Mouse (Mus musculus): ENCODE data around the gene Plxna2. TPM values are rescaled to one million over a fixed set of nuclear protein-coding genes. Genes with fewer than 3 reads are reported as not detected.

The Plxna2 gene
- polyA plus RNA-seq, 1 experiment from 2014 or later, result 23.3 TPM

DNA sequence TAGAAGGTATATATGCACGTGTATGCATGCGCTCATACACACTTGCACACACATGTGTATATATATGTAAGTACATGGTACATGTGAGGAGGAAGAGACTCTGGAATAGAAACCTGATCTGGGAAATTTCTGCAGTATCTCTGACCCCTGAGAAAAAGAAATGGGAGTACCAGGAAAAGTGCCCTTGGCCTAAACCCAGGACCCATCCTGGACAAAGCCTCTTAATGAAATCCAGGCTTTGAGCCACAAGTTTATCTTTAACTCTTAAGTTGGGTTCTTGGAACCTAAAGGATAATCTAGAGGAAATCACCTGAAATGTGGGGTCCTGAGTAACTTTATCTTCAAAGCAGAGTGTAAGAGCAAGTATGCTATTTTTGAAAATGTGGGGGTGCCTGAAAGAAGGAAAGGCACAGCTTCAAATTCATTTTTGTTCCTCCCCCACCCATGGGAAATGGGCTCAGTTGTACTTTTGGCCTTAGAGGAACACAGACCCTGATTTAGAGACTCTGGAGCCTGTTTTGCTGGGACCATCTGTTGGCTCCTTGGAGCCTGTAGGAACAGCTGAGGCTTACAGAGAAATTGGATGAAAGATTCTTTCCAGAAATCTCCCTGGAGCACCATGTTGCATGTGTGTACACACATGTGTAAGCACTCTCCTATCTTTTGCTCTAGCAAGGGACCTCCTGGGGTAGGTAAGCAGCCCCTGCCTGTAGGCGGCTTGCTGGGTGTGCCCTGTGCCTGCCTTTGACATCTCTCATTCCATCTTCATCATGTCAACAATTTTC lies 57.3 kb downstream of the Plxna2 start:
- H3K9me3 ChIP-seq, result no peaks in the 10 kb centered on the region
- no peak overlapping the region for H3K27ac ChIP-seq
- WGBS, result 94% methylated on average over 3 of the region's 3 CpGs
- no peak overlapping the region for H3K4me2 ChIP-seq (replicated peaks)
- H3K36me3 ChIP-seq, result 0 out of 2 replicates have a peak, but pooled peaks cover 7% of the 10 kb centered on the region
- no peaks in the 10 kb centered on the region for H3K27me3 ChIP-seq
- H3K4me3 ChIP-seq (replicated peaks), result no peak overlapping the region
- no peak overlapping the region for H3K9ac ChIP-seq (replicated peaks)
- ATAC-seq, result no peak
- H3K4me1 ChIP-seq (replicated peaks), result peaks cover 12% of the 10 kb centered on the region; the same call in 1 of the 2 replicates

DNA sequence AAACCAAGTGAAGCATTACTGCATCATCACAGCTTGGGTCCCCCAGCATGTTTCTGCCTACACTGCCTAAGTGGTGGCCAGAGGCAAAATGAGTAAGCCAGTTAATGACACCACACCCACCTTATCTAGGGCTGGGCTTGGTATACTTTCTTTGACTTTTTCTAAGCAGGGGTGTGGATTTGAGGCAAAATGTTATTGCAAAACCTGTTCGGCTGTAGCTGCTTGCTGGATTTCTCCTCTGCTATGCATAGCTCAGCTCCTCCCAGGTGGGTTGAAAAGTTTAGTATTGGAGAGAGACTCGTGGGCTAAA lies 57.8 kb downstream of the Plxna2 start:
- WGBS, result 73% methylated on average over 2 of the region's 2 CpGs
- Histone ChIP-seq H3K4me2 (replicated peaks) (no peak overlapping the region), H3K4me1 (replicated peaks) (peaks cover 17% of the 10 kb centered on the region; the same call in 1 of the 2 replicates), H3K9ac (replicated peaks) (no peak overlapping the region), H3K4me3 (replicated peaks) (no peak overlapping the region), H3K9me3 (no peaks in the 10 kb centered on the region), H3K36me3 (0 out of 2 replicates have a peak, but pooled peaks cover 7% of the 10 kb centered on the region), H3K27ac (no peak overlapping the region), H3K27me3 (no peaks in the 10 kb centered on the region)
- no peak for ATAC-seq

DNA sequence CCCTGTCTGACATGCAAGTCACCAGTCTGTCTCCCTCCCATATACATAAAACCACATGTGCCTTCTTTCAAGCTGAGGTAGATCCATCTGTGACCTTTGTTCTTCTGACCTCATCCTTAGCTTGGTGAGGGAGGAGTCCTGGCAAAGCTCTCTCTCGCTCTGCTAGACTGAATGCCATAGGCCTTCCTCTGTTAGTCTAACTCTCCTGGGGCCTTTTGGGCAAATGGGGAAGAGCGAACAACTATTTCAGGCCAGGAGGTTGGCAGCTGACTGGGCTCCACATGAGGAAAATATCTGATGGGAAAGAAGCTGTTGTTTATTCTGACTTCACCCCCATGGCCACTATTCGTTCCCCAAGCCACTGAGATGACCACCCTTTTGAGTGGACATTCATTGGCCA lies 59.9 kb downstream of the Plxna2 start:
- Histone ChIP-seq H3K27ac (no peak overlapping the region), H3K27me3 (no peaks in the 10 kb centered on the region), H3K4me2 (replicated peaks) (no peak overlapping the region), H3K9me3 (no peaks in the 10 kb centered on the region), H3K4me1 (replicated peaks) (peaks cover 23% of the 10 kb centered on the region; the same call in 1 of the 2 replicates), H3K9ac (replicated peaks) (no peak overlapping the region), H3K4me3 (replicated peaks) (no peak overlapping the region), H3K36me3 (no peaks in the 10 kb centered on the region)
- ATAC-seq, result no peak
- 82% methylated on average over 3 of the region's 3 CpGs for WGBS

DNA sequence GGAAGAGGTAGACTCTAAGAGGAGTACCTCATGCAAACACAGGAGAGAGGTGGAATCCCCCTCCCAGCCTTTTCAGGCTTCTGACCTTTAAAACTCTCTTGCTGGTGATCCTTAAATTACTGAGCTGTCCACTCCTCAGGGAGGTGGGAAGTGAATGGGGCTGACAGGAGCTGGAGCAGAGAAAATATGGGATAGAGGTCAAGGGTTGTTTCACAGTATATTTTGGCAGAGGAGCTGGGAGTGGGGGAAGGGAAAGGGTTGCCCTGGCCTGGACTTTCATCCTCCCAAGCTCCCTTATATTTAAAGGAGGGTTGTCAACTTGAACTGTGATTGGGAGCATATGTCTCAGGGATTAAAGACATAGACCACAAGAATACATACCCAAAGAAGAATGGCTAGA lies 61.1 kb downstream of the Plxna2 start:
- no peak overlapping the region for H3K4me2 ChIP-seq (replicated peaks)
- H3K4me3 ChIP-seq (replicated peaks), result no peak overlapping the region
- ATAC-seq, result no peak
- H3K27me3 ChIP-seq, result no peaks in the 10 kb centered on the region
- H3K4me1 ChIP-seq (replicated peaks), result peaks cover 23% of the 10 kb centered on the region; the same call in 1 of the 2 replicates
- H3K27ac ChIP-seq, result no peak overlapping the region
- no peaks in the 10 kb centered on the region for H3K9me3 ChIP-seq
- H3K36me3 ChIP-seq, result no peaks in the 10 kb centered on the region
- no peak overlapping the region for H3K9ac ChIP-seq (replicated peaks)

DNA sequence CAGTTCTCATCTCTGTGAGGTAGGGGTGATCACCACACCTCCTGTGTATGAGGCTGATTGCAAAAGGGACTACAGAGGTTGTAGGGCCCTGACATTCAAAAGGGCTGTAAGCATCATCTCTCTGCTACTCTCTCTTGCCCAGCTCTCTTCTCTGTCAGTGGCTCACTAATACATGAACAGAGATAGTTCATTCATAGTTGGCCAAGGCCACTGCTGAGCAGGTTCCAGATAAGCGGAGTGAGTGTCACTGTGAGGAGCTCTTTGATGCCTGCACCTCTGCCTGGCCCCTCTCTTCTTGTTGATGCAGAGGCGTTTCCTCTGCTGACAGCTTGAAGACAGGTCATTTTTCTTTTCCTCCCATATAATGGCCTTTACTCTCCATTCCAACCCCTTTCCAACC lies 62.1 kb downstream of the Plxna2 start:
- no peak overlapping the region for H3K9ac ChIP-seq (replicated peaks)
- no peak overlapping the region for H3K4me2 ChIP-seq (replicated peaks)
- no peaks in the 10 kb centered on the region for H3K27me3 ChIP-seq
- H3K4me3 ChIP-seq (replicated peaks), result no peak overlapping the region
- no peak overlapping the region for H3K27ac ChIP-seq
- H3K9me3 ChIP-seq, result no peaks in the 10 kb centered on the region
- peaks cover 23% of the 10 kb centered on the region; the same call in 1 of the 2 replicates for H3K4me1 ChIP-seq (replicated peaks)
- H3K36me3 ChIP-seq, result no peaks in the 10 kb centered on the region
- ATAC-seq, result no peak
- 39% methylated on average over 2 of the region's 2 CpGs for WGBS

DNA sequence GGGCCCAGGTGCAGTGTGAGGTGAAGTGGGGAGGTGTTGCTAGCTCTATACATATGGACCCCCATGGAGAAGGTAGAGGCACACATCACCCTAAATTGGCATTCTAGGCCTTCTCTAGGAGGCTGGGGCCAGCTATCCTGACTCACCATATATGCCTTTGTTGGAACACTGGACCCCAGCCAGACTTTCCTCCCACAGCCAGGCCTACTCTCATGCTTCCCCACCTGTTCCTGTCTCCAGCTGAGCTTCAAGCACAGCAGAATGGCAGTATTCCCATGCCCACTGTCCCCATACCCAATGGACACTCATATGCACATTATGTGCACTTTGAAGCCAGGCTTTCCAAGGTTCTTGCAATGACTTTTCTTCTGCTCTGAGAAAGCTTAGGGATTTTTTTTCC lies 64.0 kb downstream of the Plxna2 start:
- H3K27ac ChIP-seq, result no peak overlapping the region
- no peak overlapping the region for H3K4me2 ChIP-seq (replicated peaks)
- no peak for ATAC-seq
- no peak overlapping the region for H3K9ac ChIP-seq (replicated peaks)
- peaks cover 26% of the 10 kb centered on the region for H3K4me1 ChIP-seq (replicated peaks)
- no peaks in the 10 kb centered on the region for H3K9me3 ChIP-seq
- no peak overlapping the region for H3K4me3 ChIP-seq (replicated peaks)
- H3K27me3 ChIP-seq, result no peaks in the 10 kb centered on the region
- H3K36me3 ChIP-seq, result no peaks in the 10 kb centered on the region

DNA sequence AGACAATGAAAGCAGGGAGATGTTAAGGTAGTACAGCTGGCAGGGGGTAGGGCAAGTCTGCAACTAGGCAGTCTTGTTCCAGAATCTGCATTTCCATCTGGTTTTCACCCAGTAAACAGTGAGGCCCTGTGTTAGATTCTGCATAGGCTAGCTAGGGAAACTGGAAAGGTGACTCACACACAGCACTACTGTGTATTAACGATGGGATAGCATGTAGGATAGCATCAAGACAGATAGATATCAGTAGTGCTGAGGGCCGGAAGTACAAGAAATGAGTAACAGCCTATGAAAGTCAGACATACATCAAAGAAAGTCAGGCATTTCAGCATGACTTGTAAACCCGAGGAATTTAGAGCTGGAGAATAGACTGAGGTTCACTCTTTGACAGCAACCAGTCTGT lies 65.1 kb downstream of the Plxna2 start:
- no peak overlapping the region for H3K27ac ChIP-seq
- ATAC-seq, result no peak
- no peaks in the 10 kb centered on the region for H3K9me3 ChIP-seq
- no peaks in the 10 kb centered on the region for H3K27me3 ChIP-seq
- H3K9ac ChIP-seq (replicated peaks), result no peak overlapping the region
- peaks cover 26% of the 10 kb centered on the region for H3K4me1 ChIP-seq (replicated peaks)
- no peaks in the 10 kb centered on the region for H3K36me3 ChIP-seq
- H3K4me2 ChIP-seq (replicated peaks), result no peak overlapping the region
- H3K4me3 ChIP-seq (replicated peaks), result no peak overlapping the region
- WGBS, result 79% methylated on average over 3 of the region's 3 CpGs

DNA sequence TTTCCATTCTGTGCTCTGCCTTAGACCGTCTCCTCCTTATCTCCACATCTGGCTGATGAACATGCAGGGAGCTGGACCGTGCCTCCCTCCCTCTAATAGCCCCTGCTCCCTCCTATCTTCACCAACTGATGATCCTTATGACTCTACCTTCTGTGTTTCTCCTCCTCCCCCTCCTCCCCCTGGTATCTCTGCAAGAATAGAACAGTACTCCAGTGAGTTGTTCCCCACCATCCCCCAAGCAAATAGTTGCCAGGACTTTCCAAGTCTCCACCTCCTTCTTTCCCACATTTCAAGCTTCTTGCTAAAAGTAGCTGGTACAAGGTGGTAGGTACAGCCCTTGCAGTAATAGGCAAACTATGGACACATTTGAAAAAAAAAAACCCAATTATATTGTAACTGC lies 67.9 kb downstream of the Plxna2 start:
- no peak overlapping the region for H3K27ac ChIP-seq
- H3K9me3 ChIP-seq, result no peaks in the 10 kb centered on the region
- peaks cover 11% of the 10 kb centered on the region for H3K4me1 ChIP-seq (replicated peaks)
- 84% methylated on average over 2 of the region's 2 CpGs for WGBS
- H3K4me2 ChIP-seq (replicated peaks), result no peak overlapping the region
- H3K9ac ChIP-seq (replicated peaks), result no peak overlapping the region
- ATAC-seq, result no peak
- no peaks in the 10 kb centered on the region for H3K36me3 ChIP-seq
- H3K4me3 ChIP-seq (replicated peaks), result no peak overlapping the region
- no peaks in the 10 kb centered on the region for H3K27me3 ChIP-seq

DNA sequence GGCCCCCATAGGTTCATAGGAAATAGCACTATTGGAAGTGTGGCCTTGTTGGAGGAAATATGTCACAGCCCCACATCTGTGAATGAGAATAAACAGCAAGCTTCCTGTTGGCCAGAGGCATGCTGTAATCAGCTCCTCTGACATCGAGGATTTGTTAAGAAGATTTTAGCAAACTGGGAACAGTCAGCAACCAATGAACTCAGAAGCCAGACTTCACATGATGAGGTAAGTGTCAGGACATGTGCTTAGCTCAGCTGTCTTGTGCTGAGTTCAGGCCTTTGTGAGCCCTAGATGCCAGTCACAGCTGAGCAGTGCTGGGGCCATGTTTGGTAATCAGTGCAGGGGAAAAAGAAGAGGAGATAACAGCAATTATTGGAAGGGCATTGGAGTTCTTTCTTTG lies 69.7 kb downstream of the Plxna2 start:
- Histone ChIP-seq H3K4me3 (replicated peaks) (no peak overlapping the region), H3K9ac (replicated peaks) (no peak overlapping the region), H3K27ac (no peak overlapping the region), H3K27me3 (no peaks in the 10 kb centered on the region), H3K4me2 (replicated peaks) (no peak overlapping the region), H3K9me3 (no peaks in the 10 kb centered on the region), H3K4me1 (replicated peaks) (peaks cover 6% of the 10 kb centered on the region; the same call in 1 of the 2 replicates), H3K36me3 (no peaks in the 10 kb centered on the region)
- ATAC-seq, result no peak
- WGBS, result 77% methylated on average over 1 of the region's 1 CpGs

DNA sequence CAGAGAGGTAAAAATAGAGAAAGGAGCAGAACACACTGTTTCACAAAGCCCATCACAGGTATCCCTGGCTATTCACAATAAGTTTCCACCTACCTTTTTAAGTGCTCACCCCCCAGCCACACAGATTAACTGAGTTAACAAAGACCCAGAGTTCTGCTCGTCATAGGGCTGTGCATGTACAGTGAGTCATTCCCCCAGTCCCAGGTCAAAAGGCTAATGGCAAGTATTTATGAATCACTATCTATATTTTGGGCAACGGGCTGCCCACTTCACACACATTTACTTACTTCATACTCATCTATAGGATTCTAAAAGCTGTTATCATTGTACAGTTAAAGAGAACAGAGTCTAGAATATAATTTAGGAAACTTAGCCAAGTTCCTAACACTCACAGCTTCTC lies 70.1 kb downstream of the Plxna2 start:
- WGBS, result 75% methylated on average over 2 of the region's 2 CpGs
- Histone ChIP-seq H3K4me1 (replicated peaks) (peaks cover 6% of the 10 kb centered on the region; the same call in 1 of the 2 replicates), H3K4me3 (replicated peaks) (no peak overlapping the region), H3K9ac (replicated peaks) (no peak overlapping the region), H3K27ac (no peak overlapping the region), H3K4me2 (replicated peaks) (no peak overlapping the region), H3K27me3 (no peaks in the 10 kb centered on the region), H3K36me3 (no peaks in the 10 kb centered on the region), H3K9me3 (no peaks in the 10 kb centered on the region)
- ATAC-seq, result no peak

DNA sequence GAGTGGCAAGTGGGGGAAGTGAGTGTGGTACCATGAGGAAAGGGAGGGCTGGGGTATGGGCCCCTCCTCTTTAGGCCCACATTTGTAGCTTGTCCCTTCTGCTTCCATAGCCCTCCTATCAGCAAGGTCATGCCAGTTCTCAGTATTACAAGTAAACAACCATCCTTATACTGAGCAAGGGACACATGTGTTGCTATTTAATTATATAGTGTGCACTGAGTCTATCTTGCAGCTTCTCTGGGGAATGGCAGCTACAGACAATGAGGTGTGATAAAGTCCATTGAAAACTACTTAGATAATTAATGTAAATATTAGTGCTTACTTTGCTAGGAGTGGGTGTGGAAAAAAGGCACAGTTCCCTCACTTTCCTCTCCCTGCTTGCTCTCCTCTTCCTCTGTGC lies 75.0 kb downstream of the Plxna2 start:
- Histone ChIP-seq H3K4me1 (replicated peaks) (peaks cover 8% of the 10 kb centered on the region; the same call in 1 of the 2 replicates), H3K4me3 (replicated peaks) (no peak overlapping the region), H3K4me2 (replicated peaks) (no peak overlapping the region), H3K27me3 (no peaks in the 10 kb centered on the region), H3K9ac (replicated peaks) (no peak overlapping the region), H3K27ac (no peak overlapping the region), H3K9me3 (no peaks in the 10 kb centered on the region), H3K36me3 (no peaks in the 10 kb centered on the region)
- no peak for ATAC-seq

DNA sequence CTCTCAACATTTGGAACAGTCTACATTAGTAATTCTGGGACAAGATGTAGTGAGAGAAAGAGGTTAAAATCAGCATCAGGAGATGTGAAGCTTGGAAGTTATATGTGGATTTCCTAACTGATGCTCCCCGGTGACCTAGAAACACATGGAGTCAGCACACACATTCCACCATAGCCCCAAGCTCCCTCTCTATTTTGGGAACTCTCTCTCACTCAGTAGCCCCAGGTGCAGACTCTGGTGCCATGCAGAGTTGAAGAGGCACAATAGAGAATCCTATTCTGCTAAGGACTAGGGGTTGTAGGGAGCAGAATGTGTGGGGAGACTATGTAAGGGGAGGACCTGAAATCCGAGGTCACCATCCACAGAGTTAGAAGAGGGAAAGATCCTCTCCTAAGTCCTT lies 75.5 kb downstream of the Plxna2 start:
- Histone ChIP-seq H3K27ac (no peak overlapping the region), H3K27me3 (no peaks in the 10 kb centered on the region), H3K9ac (replicated peaks) (no peak overlapping the region), H3K4me1 (replicated peaks) (peaks cover 8% of the 10 kb centered on the region; the same call in 1 of the 2 replicates), H3K36me3 (no peaks in the 10 kb centered on the region), H3K9me3 (no peaks in the 10 kb centered on the region), H3K4me2 (replicated peaks) (no peak overlapping the region), H3K4me3 (replicated peaks) (no peak overlapping the region)
- no peak for ATAC-seq
- 75% methylated on average over 2 of the region's 2 CpGs for WGBS

DNA sequence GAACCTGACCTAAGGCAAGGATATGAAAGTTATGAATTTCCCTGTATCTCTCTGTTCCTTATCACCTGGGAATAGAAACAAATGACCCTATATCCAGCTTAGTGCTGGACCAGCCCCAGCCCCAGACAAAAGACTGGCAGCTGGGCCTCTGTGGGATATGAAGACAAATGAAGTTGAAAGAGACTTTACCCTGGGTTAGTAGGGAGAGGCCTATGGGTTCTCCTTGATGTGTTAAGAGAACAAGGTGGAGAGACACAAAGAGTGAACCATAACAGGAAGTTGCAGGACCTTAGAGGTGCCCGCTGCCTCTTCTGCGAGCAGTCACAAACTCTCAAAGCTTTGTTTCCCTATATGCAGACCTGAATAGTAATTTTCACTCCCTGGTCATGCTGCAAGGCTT lies 76.8 kb downstream of the Plxna2 start:
- H3K27ac ChIP-seq, result no peak overlapping the region
- H3K9me3 ChIP-seq, result no peaks in the 10 kb centered on the region
- ATAC-seq, result no peak
- H3K4me2 ChIP-seq (replicated peaks), result no peak overlapping the region
- no peak overlapping the region for H3K9ac ChIP-seq (replicated peaks)
- no peaks in the 10 kb centered on the region for H3K36me3 ChIP-seq
- H3K4me1 ChIP-seq (replicated peaks), result peaks cover 8% of the 10 kb centered on the region; the same call in 1 of the 2 replicates
- H3K27me3 ChIP-seq, result no peaks in the 10 kb centered on the region
- no peak overlapping the region for H3K4me3 ChIP-seq (replicated peaks)
- WGBS, result 85% methylated on average over 2 of the region's 2 CpGs

All from midbrain, embryonic 13.5 days (tissue).